Mouse (Mus musculus): ENCODE results near the gene Mrpl49. TPM values are rescaled to one million over a fixed set of nuclear protein-coding genes. Genes with fewer than 3 reads are reported as not detected.
A peak's percentile ranks its signal among the peaks of the same experiment; 100 is the strongest.

Mrpl49 gene
- polyA plus RNA-seq, 1 experiment = 46.3 TPM

GRCm38 (mm10) chr19:6063081-6063480, 5.5 kb upstream of the Mrpl49 start:
- no peak for TF ChIP-seq CTCF (IDR thresholded peaks at IDR 0.05; ENCODE audit: borderline replicate concordance, extremely low read depth, insufficient read depth, insufficient read length)
- no peak for TF ChIP-seq POLR2A (IDR thresholded peaks at IDR 0.05; ENCODE audit: borderline replicate concordance, extremely low read depth, insufficient read depth, insufficient read length, poor library complexity, severe bottlenecking)
- no peak for DNase-seq (ENCODE audit: low read depth)

GRCm38 (mm10) chr19:6062418-6062817, 4.8 kb upstream of the Mrpl49 start:
- no peak for TF ChIP-seq CTCF (IDR thresholded peaks at IDR 0.05; ENCODE audit: borderline replicate concordance, extremely low read depth, insufficient read depth, insufficient read length)
- no peak for TF ChIP-seq POLR2A (IDR thresholded peaks at IDR 0.05; ENCODE audit: borderline replicate concordance, extremely low read depth, insufficient read depth, insufficient read length, poor library complexity, severe bottlenecking)
- no peak for DNase-seq (ENCODE audit: low read depth)

- TF ChIP-seq POLR2A (IDR thresholded peaks at IDR 0.05; ENCODE audit: borderline replicate concordance, extremely low read depth, insufficient read depth, insufficient read length, poor library complexity, severe bottlenecking) (no peak), CTCF (IDR thresholded peaks at IDR 0.05; ENCODE audit: borderline replicate concordance, extremely low read depth, insufficient read depth, insufficient read length) (no peak)
- DNase-seq (ENCODE audit: low read depth) = peak; percentile 41
These were observed 4.2 kb upstream of the Mrpl49 start for GRCm38 (mm10) chr19:6061641-6062302.

GRCm38 (mm10) chr19:6061021-6061533, 3.5 kb upstream of the Mrpl49 start, which contains the start of gene Znhit2:
Gene Znhit2 (plus strand): TSS chr19:6061192.
- DNase-seq (ENCODE audit: low read depth) = peak; percentile 97
- no peak; the same call in 1 of the 2 replicates for TF ChIP-seq CTCF (IDR thresholded peaks at IDR 0.05; ENCODE audit: borderline replicate concordance, extremely low read depth, insufficient read depth, insufficient read length)
- peak; percentile 87 for TF ChIP-seq POLR2A (IDR thresholded peaks at IDR 0.05; ENCODE audit: borderline replicate concordance, extremely low read depth, insufficient read depth, insufficient read length, poor library complexity, severe bottlenecking)

- no peak for DNase-seq (ENCODE audit: low read depth)
- TF ChIP-seq CTCF (IDR thresholded peaks at IDR 0.05; ENCODE audit: borderline replicate concordance, extremely low read depth, insufficient read depth, insufficient read length) = no peak
These were observed 1.4 kb upstream of the Mrpl49 start for GRCm38 (mm10) chr19:6058966-6059365.

DNA sequence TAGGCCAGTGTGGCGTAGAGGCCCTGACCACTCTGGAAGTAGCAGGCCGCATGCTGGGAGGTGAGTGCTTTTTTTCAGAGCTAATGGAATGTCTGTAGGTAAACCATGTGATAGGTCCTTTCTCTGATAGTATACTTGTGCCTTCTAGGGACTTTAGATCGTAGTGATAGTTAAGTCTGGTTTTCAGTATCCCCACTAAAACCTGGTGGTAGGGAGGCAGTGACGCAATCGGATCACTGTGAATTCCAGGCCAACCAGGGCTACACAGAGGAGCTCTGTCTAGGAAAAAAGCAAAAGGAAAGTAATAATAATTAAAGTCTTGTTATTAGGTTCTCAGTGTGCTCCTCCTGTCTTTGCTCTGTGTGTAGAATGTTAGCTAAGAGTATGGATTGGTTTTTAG, 928 bp upstream of the Mrpl49 start:
- no peak for TF ChIP-seq CTCF (IDR thresholded peaks at IDR 0.05; ENCODE audit: borderline replicate concordance, extremely low read depth, insufficient read depth, insufficient read length)
- DNase-seq (ENCODE audit: low read depth) = no peak

DNA sequence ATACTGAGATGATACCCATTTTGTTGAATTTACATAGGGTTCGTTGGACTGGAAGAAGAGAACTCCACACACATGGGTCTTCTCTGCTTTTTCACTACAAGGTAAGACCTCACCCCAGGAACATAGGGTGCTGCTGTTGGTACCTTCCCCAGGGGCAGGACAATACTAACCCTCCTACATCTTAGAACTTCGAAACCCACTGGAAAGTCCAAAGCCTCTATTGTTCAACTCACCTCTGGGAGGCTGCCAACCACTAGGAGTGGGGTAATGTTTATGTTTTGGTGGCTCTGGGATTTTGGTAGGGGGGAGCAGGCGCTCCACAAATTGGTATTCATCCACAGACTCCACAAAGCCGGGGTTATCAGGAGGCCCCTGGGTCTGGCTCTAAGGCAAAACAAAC, 889 bp downstream of the Mrpl49 start:
- no peak for TF ChIP-seq POLR2A (IDR thresholded peaks at IDR 0.05; ENCODE audit: borderline replicate concordance, extremely low read depth, insufficient read depth, insufficient read length, poor library complexity, severe bottlenecking)
- no peak for TF ChIP-seq CTCF (IDR thresholded peaks at IDR 0.05; ENCODE audit: borderline replicate concordance, extremely low read depth, insufficient read depth, insufficient read length)
- no peak for DNase-seq (ENCODE audit: low read depth)

- DNase-seq (ENCODE audit: low read depth) = no peak
- TF ChIP-seq CTCF (IDR thresholded peaks at IDR 0.05; ENCODE audit: borderline replicate concordance, extremely low read depth, insufficient read depth, insufficient read length) (no peak), POLR2A (IDR thresholded peaks at IDR 0.05; ENCODE audit: borderline replicate concordance, extremely low read depth, insufficient read depth, insufficient read length, poor library complexity, severe bottlenecking) (no peak)
These were observed 3.3 kb downstream of the Mrpl49 start for GRCm38 (mm10) chr19:6054296-6054695.

GRCm38 (mm10) chr19:6052516-6052915, 5.1 kb downstream of the Mrpl49 start:
- TF ChIP-seq CTCF (IDR thresholded peaks at IDR 0.05; ENCODE audit: borderline replicate concordance, extremely low read depth, insufficient read depth, insufficient read length) (no peak), POLR2A (IDR thresholded peaks at IDR 0.05; ENCODE audit: borderline replicate concordance, extremely low read depth, insufficient read depth, insufficient read length, poor library complexity, severe bottlenecking) (no peak)
- no peak for DNase-seq (ENCODE audit: low read depth)

GRCm38 (mm10) chr19:6048681-6049410, 8.7 kb downstream of the Mrpl49 start:
- no peak for TF ChIP-seq CTCF (IDR thresholded peaks at IDR 0.05; ENCODE audit: borderline replicate concordance, extremely low read depth, insufficient read depth, insufficient read length)
- TF ChIP-seq POLR2A (IDR thresholded peaks at IDR 0.05; ENCODE audit: borderline replicate concordance, extremely low read depth, insufficient read depth, insufficient read length, poor library complexity, severe bottlenecking) = no peak
- DNase-seq (ENCODE audit: low read depth) = no peak

DNA sequence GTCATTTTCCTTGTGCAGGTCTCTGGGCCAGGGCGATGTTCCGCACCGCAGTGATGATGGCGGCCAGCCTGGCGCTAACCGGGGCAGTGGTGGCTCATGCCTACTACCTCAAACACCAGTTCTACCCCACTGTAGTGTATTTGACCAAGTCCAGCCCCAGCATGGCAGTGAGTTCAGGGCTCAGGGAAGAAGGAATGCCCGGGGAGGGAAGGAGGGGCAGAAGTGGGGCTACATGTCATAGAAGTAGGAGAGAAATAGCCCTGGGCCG, 9.8 kb downstream of the Mrpl49 start:
- DNase-seq (ENCODE audit: low read depth) = no peak
- TF ChIP-seq CTCF (IDR thresholded peaks at IDR 0.05; ENCODE audit: borderline replicate concordance, extremely low read depth, insufficient read depth, insufficient read length) (no peak), POLR2A (IDR thresholded peaks at IDR 0.05; ENCODE audit: borderline replicate concordance, extremely low read depth, insufficient read depth, insufficient read length, poor library complexity, severe bottlenecking) (no peak)

Measured in brain, embryonic 14.5 days (tissue).